Comparison of ENCODE assay signal across 7 mouse cellular contexts in genomic region chr12:112877607-112878020, GRCm38 (mm10). TPM values are rescaled to one million over a fixed set of nuclear protein-coding genes. Genes with fewer than 3 reads are reported as not detected.
DNase-seq lines count a peak whose midpoint lies in the region; ATAC-seq and TF ChIP-seq lines count a peak whose summit lies in the region.

No protein-coding gene starts in this region.

- 0 out of 2 replicates have a peak overlapping the region, but pooled peaks have one; percentile 27 for H3K9ac ChIP-seq in heart, postnatal 0 days (replicated peaks; ENCODE audit: low read depth, low read length)
- no peak overlapping the region for H3K9ac ChIP-seq in liver, embryonic 15.5 days

- peaks cover 75% of the 10 kb centered on the region for H3K27me3 ChIP-seq in heart, postnatal 0 days (ENCODE audit: control insufficient read depth, insufficient read depth, low read length)
- H3K27me3 ChIP-seq in liver, embryonic 15.5 days, result peaks cover 75% of the 10 kb centered on the region
- peaks cover 12% of the 10 kb centered on the region; the same call in 1 of the 2 replicates for H3K27me3 ChIP-seq in thymus, adult 2 months (ENCODE audit: control insufficient read depth, insufficient read depth, low read length)

- peak overlapping the region; percentile 62 for H3K4me2 ChIP-seq in heart, postnatal 0 days (ENCODE audit: low read depth, low read length)
- H3K4me2 ChIP-seq in liver, embryonic 15.5 days, result peak overlapping the region; percentile 54

- peak overlapping the region; percentile 43 for H3K4me3 ChIP-seq in heart, postnatal 0 days (ENCODE audit: low read depth, low read length)
- H3K4me3 ChIP-seq in liver, embryonic 15.5 days (replicated peaks), result peak overlapping the region; percentile 18
- peak overlapping the region; percentile 9 for H3K4me3 ChIP-seq in thymus, adult 2 months (ENCODE audit: control insufficient read depth, insufficient read depth, low read length)

- H3K36me3 ChIP-seq in heart, postnatal 0 days (replicated peaks; ENCODE audit: control insufficient read depth, insufficient read depth, low read length), result no peaks in the 10 kb centered on the region
- no peaks in the 10 kb centered on the region for H3K36me3 ChIP-seq in liver, embryonic 15.5 days (replicated peaks)
- H3K36me3 ChIP-seq in thymus, adult 2 months (ENCODE audit: control insufficient read depth, insufficient read depth, low read length), result no peaks in the 10 kb centered on the region

- TF ChIP-seq EP300 in heart, postnatal 0 days (IDR thresholded peaks at IDR 0.05; ENCODE audit: low read depth), result no peak

- TF ChIP-seq CTCF in heart, postnatal 0 days (IDR thresholded peaks at IDR 0.05; ENCODE audit: low read depth), result no peak
- TF ChIP-seq CTCF in thymus, adult 2 months (IDR thresholded peaks at IDR 0.05; ENCODE audit: borderline replicate concordance, control insufficient read depth, extremely low read depth, insufficient read depth, low read length, poor library complexity), result no peak

- no peak for TF ChIP-seq POLR2A in thymus, adult 2 months (IDR thresholded peaks at IDR 0.05; ENCODE audit: control insufficient read depth, extremely low read depth, insufficient read depth, low read length, poor library complexity)

- 2% methylated on average over 37 of the region's 37 CpGs for WGBS in heart, postnatal 0 days
- 3% methylated on average over 36 of the region's 37 CpGs for WGBS in liver, embryonic 15.5 days (ENCODE audit: insufficient replicate concordance)
- WGBS in thymus, adult 2 months, result 3% methylated on average over 37 of the region's 37 CpGs

- peak; percentile 54 for DNase-seq in CD4-positive helper T cell, adult 2 months (ENCODE audit: low read depth, low spot score)
- peak; percentile 60 for DNase-seq in CD4-positive, CD25-positive, alpha-beta regulatory T cell, adult 2 months (ENCODE audit: low read depth, low spot score)
- DNase-seq in heart, postnatal 0 days (ENCODE audit: low spot score), result no peak
- peak; percentile 42 for DNase-seq in thymus, adult 2 months
- no peak for DNase-seq in c-Kit-positive CD71-positive TER-119-positive erythroid progenitor cells, embryonic 14.5 days (ENCODE audit: low spot score)
- DNase-seq in left cerebral cortex, postnatal 4 days, result no peak

- intact Hi-C loops in left cerebral cortex, postnatal 4 days (cut with DNase I), result no loop called here

- H3K27ac ChIP-seq in heart, postnatal 0 days (ENCODE audit: low read depth), result no peak overlapping the region
- no peak overlapping the region for H3K27ac ChIP-seq in liver, embryonic 15.5 days (replicated peaks)
- no peak overlapping the region for H3K27ac ChIP-seq in thymus, adult 2 months (ENCODE audit: control insufficient read depth, insufficient read depth, low read length)

- no peaks in the 10 kb centered on the region for H3K9me3 ChIP-seq in heart, postnatal 0 days (replicated peaks; ENCODE audit: control insufficient read depth, low read length)
- H3K9me3 ChIP-seq in liver, embryonic 15.5 days (replicated peaks), result no peaks in the 10 kb centered on the region

- no peak for ATAC-seq in heart, postnatal 0 days (ENCODE audit: insufficient read depth, low read depth)
- ATAC-seq in liver, embryonic 15.5 days (ENCODE audit: insufficient read depth), result no peak

- peaks cover 9% of the 10 kb centered on the region; the same call in 1 of the 2 replicates for H3K4me1 ChIP-seq in heart, postnatal 0 days (ENCODE audit: control insufficient read depth, insufficient read depth)
- H3K4me1 ChIP-seq in liver, embryonic 15.5 days (replicated peaks), result peaks cover 21% of the 10 kb centered on the region
- H3K4me1 ChIP-seq in thymus, adult 2 months (replicated peaks; ENCODE audit: control insufficient read depth, insufficient read depth, low read length), result peaks cover 55% of the 10 kb centered on the region

RNA-seq across cellular contexts. Expression of gene Gpr132, which starts 9.6 kb away (rescaled TPM):
- total RNA-seq in heart, postnatal 0 days (2014; rRNA removed; ENCODE audit: low replicate concordance), result 0.38 TPM in 1 of 2 replicates, not detected in the other
- polyA plus RNA-seq in heart, postnatal 0 days (2015; fragmentation: Nextera tagmentation; extraction: Ambion mirVana), result 0.04 TPM in 1 of 2 replicates, not detected in the other
- polyA plus RNA-seq in liver, embryonic 15.5 days (2015; fragmentation: Nextera tagmentation; extraction: Ambion mirVana), result 0.26 and 0.32 TPM in 2 replicates
- 256 and 265 TPM in 2 replicates for polyA plus RNA-seq in thymus, adult 2 months (2012; rRNA removed)
- not detected for total RNA-seq in left cerebral cortex, postnatal 4 days (2021)

RNA-seq across cellular contexts. Expression of gene Cdca4, which starts 48.4 kb away (rescaled TPM):
- 27.7 and 32.2 TPM in 2 replicates for total RNA-seq in heart, postnatal 0 days (2014; rRNA removed; ENCODE audit: low replicate concordance)
- 18.6 and 19.1 TPM in 2 replicates for polyA plus RNA-seq in heart, postnatal 0 days (2015; fragmentation: Nextera tagmentation; extraction: Ambion mirVana)
- 62.9 and 67.0 TPM in 2 replicates for polyA plus RNA-seq in liver, embryonic 15.5 days (2015; fragmentation: Nextera tagmentation; extraction: Ambion mirVana)
- 124 and 126 TPM in 2 replicates for polyA plus RNA-seq in thymus, adult 2 months (2012; rRNA removed)
- total RNA-seq in left cerebral cortex, postnatal 4 days (2021), result 10 to 100 TPM; 18.5 to 19.8 TPM

RNA-seq across cellular contexts. Expression of gene Jag2, which starts 52.0 kb away (rescaled TPM):
- total RNA-seq in heart, postnatal 0 days (2014; rRNA removed; ENCODE audit: low replicate concordance), result 22.7 and 58.5 TPM in 2 replicates
- 1.8 and 3.3 TPM in 2 replicates for polyA plus RNA-seq in heart, postnatal 0 days (2015; fragmentation: Nextera tagmentation; extraction: Ambion mirVana)
- polyA plus RNA-seq in liver, embryonic 15.5 days (2015; fragmentation: Nextera tagmentation; extraction: Ambion mirVana), result 0.21 and 0.32 TPM in 2 replicates
- polyA plus RNA-seq in thymus, adult 2 months (2012; rRNA removed), result 58.7 and 61.5 TPM in 2 replicates
- 10 to 100 TPM; 76.5 to 97.2 TPM for total RNA-seq in left cerebral cortex, postnatal 4 days (2021)

Comparison
In these comparisons a context has a peak if more than half of its experiments do, and no peak if none do; other contexts are left out.
1. DNase-seq: peak in CD4-positive helper T cell, adult 2 months (single experiment), CD4-positive, CD25-positive, alpha-beta regulatory T cell, adult 2 months (single experiment) and thymus, adult 2 months (single experiment); none in heart, postnatal 0 days (single experiment), c-Kit-positive CD71-positive TER-119-positive erythroid progenitor cells, embryonic 14.5 days (single experiment) and left cerebral cortex, postnatal 4 days (single experiment).
2. RNA of gene Gpr132, which starts 9.6 kb away (polyA plus RNA-seq): 256 to 265 TPM in thymus, adult 2 months; 0.26 to 0.32 TPM in liver, embryonic 15.5 days and 0.04 TPM in heart, postnatal 0 days; every median in the first group is over 100 times any median in the second.
3. RNA of gene Jag2, which starts 52.0 kb away (polyA plus RNA-seq): 58.7 to 61.5 TPM in thymus, adult 2 months; 1.8 to 3.3 TPM in heart, postnatal 0 days and 0.21 to 0.32 TPM in liver, embryonic 15.5 days; every median in the first group is over 10 times any median in the second.
4. Peak in every context shown above with its lines, with median percentiles within 50 percentile points of each other: H3K4me3 ChIP-seq.